Mouse (Mus musculus) stomach, postnatal 0 days (tissue): Measurements from ENCODE around the gene Thbs1. TPM values are rescaled to one million over a fixed set of nuclear protein-coding genes. Genes with fewer than 3 reads are reported as not detected.

Experiments
- ATAC-seq: fragments of 200-750 bp; cut with Nextera tagmentation; 2 replicates; pipeline ENCODE4 v1.8.0; 2017; ENCODE audit not compliant: low FRiP score, low TSS enrichment
- DNase-seq: peaks from one replicate; pipeline ENCODE4 v3.0.0-alpha.2; 2016; ENCODE audit warnings: low spot score
- H3K27ac ChIP-seq: fragments of 300-500 bp; sonication (generic); replicated peaks from 2 replicates; pipeline ENCODE4 v1.5.1; 2014; ENCODE audit warnings: mild to moderate bottlenecking, control low read depth
- H3K27me3 ChIP-seq: fragments of 300-500 bp; sonication (generic); 2 replicates; pipeline ENCODE4 v1.6.1; 2014; ENCODE audit warnings: low read length; ENCODE audit not compliant: control insufficient read depth, insufficient read depth
- H3K36me3 ChIP-seq: fragments of 300-500 bp; sonication (generic); 2 replicates; pipeline ENCODE4 v1.6.1; 2014; ENCODE audit warnings: low read length, mixed read lengths; ENCODE audit not compliant: control insufficient read depth, insufficient read depth
- H3K4me1 ChIP-seq: fragments of 300-500 bp; sonication (generic); replicated peaks from 2 replicates; pipeline ENCODE4 v1.6.1; 2014; ENCODE audit warnings: antibody characterized with exemption; ENCODE audit not compliant: control insufficient read depth, insufficient read depth
- H3K4me2 ChIP-seq: fragments of 300-500 bp; sonication (generic); replicated peaks from 2 replicates; pipeline ENCODE4 v1.6.1; 2014; ENCODE audit warnings: low read depth, mild to moderate bottlenecking, control low read depth, moderate library complexity
- H3K4me3 ChIP-seq: fragments of 300-500 bp; sonication (generic); 2 replicates; pipeline ENCODE4 v1.5.1; 2014; ENCODE audit warnings: low read depth, low read length, control low read depth
- H3K9ac ChIP-seq: fragments of 300-500 bp; sonication (generic); 2 replicates; pipeline ENCODE4 v1.6.1; 2014; ENCODE audit warnings: mild to moderate bottlenecking, low read length, control low read depth, mixed read lengths
- H3K9me3 ChIP-seq: fragments of 300-500 bp; sonication (generic); 2 replicates; pipeline ENCODE4 v1.6.1; 2016; ENCODE audit warnings: low read length; ENCODE audit not compliant: control insufficient read depth
- CTCF ChIP-seq: IDR thresholded peaks from 2 replicates; pipeline ENCODE4 v1.5.1; 2016; ENCODE audit warnings: antibody characterized with exemption, low read depth, mild to moderate bottlenecking, moderate library complexity
- EP300 ChIP-seq: optimal IDR thresholded peaks from 2 replicates; pipeline ENCODE3; 2016; ENCODE audit warnings: antibody characterized with exemption
- WGBS: fragments of 180-500 bp; shearing (Covaris S2); extraction: QIAGEN DNeasy Blood & Tissue Kit; methylation state at CpG from one replicate; pipeline ENCODE4 v1.1.7; 2014; 5-methylcytosine and 5-hydroxymethylcytosine counted together
- polyA plus RNA-seq: library from polyadenylated mRNA; unstranded; fragments of >200 nt; fragmentation: Nextera tagmentation; extraction: Ambion mirVana; gene quantifications from 2 replicates; pipeline ENCODE4 v1.2.1, GENCODE M21; 2015

Thbs1 gene
- polyA plus RNA-seq, 1 experiment from 2014 or later, result 19.0 TPM

DNA sequence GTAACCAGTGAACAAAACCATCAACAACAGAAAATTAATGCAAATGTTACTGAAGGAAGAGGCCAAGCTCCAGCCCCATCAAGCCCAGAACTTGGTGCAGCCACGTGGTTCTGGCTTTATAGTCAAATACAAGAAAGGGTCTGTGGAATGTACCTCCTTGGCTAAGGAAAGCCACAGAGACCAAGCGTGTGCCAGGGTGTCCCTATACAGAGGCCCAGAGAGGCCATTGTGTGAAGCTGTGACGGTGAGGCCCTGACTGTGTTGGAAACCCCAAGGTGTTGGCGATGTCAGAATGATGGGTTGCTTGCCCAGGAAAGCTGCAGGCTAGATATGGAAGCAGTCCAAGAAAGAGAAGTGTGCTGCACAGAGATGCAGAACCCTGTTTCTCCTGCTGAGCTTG is 56.1 kb downstream of the Thbs1 start:
- TF ChIP-seq EP300, result no peak
- no peak for TF ChIP-seq CTCF
- ATAC-seq, result peak; percentile 47; the same call in 1 of the 2 replicates
- H3K36me3 ChIP-seq, result no peaks in the 10 kb centered on the region
- H3K9ac ChIP-seq, result no peak overlapping the region
- 54% methylated on average over 4 of the region's 4 CpGs for WGBS
- no peaks in the 10 kb centered on the region for H3K27me3 ChIP-seq
- H3K27ac ChIP-seq, result no peak overlapping the region
- H3K4me1 ChIP-seq, result no peaks in the 10 kb centered on the region
- no peak overlapping the region for H3K4me3 ChIP-seq
- DNase-seq, result no peak
- H3K9me3 ChIP-seq, result no peaks in the 10 kb centered on the region
- H3K4me2 ChIP-seq, result no peak overlapping the region

DNA sequence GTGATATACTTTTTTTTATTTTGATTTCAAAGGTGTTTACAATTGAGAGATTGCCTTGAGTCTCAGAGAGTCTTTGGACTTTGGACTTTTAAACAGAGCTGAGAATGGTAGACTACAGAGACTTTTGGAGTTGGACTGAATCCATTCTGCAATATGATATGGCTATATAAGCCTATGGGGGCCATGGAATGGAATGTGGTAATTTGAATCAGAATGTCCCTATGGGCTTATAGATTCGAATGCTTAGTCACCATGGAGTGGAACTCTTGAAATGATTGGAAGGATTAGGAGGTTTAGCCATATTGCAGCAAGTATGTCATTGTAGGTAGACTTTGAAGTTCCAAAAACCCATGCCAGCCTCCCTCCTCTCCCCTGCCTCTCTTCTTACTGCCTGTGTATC is 56.5 kb downstream of the Thbs1 start:
- no peaks in the 10 kb centered on the region for H3K27me3 ChIP-seq
- H3K9ac ChIP-seq, result no peak overlapping the region
- H3K36me3 ChIP-seq, result no peaks in the 10 kb centered on the region
- H3K4me3 ChIP-seq, result no peak overlapping the region
- no peak overlapping the region for H3K27ac ChIP-seq
- 52% methylated on average over 1 of the region's 1 CpGs for WGBS
- TF ChIP-seq EP300 (no peak), CTCF (no peak)
- DNase-seq, result no peak
- H3K4me1 ChIP-seq, result no peaks in the 10 kb centered on the region
- H3K4me2 ChIP-seq, result no peak overlapping the region
- ATAC-seq, result peak; percentile 71; the same call in 1 of the 2 replicates
- H3K9me3 ChIP-seq, result no peaks in the 10 kb centered on the region

DNA sequence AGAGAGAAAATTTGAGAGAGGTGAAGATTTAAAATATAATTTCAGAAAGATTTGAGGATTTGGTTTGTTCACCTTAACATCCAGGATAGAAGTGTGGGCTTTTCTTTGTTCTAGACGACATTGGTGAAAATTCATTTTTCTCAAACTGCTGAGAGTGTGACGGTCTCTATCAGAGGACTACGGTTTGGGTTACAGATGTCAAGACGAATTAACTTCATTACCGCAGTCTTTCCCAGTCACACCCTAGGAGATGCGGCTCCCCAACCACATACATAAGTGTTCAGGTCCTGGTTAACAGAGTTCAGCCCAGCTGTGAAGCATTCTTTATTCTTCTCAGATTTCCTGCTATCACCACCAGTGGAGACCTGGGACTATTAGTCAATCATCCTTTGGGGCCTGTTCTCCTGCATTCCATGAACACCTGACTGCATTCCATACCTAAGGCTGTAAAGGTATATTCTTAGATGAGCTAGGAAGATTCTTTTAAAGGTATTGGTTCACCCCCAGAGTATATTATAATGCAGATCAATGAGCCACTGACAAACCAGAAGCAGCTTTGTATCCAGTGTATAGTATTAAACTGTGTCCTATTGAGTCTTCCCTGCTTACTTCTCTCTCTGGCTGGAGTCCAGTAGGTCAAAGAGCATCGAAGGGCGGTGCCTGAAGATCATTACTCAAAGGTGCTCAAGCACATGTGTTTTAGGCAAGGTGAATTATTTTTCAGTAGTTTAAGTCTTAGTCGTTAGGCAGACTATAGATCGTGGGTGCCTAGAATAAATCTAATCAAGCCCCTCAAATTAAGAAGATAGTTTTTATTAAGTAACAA is 63.1 kb downstream of the Thbs1 start:
- Histone ChIP-seq H3K36me3 (no peaks in the 10 kb centered on the region), H3K27ac (no peak overlapping the region), H3K4me1 (no peaks in the 10 kb centered on the region), H3K4me3 (no peak overlapping the region), H3K9me3 (no peaks in the 10 kb centered on the region), H3K27me3 (no peaks in the 10 kb centered on the region), H3K4me2 (no peak overlapping the region), H3K9ac (no peak overlapping the region)
- no peak for DNase-seq
- TF ChIP-seq CTCF (no peak), EP300 (no peak)
- 61% methylated on average over 10 of the region's 10 CpGs for WGBS
- ATAC-seq, result no peak

Other genes starting within 250 kb of the Thbs1 start
- gene Fsip1, start 145.1 kb downstream of the Thbs1 start, polyA plus RNA-seq, result 0.07 and 0.17 TPM in 2 replicates